Mouse (Mus musculus) embryonic facial prominence, embryonic 12.5 days (tissue): Measurements from ENCODE around the gene Fbxw9. TPM values are rescaled to one million over a fixed set of nuclear protein-coding genes. Genes with fewer than 3 reads are reported as not detected.

Source experiments
- ATAC-seq: fragments of 200-750 bp; cut with Nextera tagmentation; 2 replicates; pipeline ENCODE4 v1.8.0; 2017; ENCODE audit not compliant: insufficient number of reproducible peaks, insufficient read depth, low FRiP score, low TSS enrichment
- H3K27ac ChIP-seq: fragments of 300-500 bp; sonication (generic); 2 replicates; pipeline ENCODE4 v1.5.1; 2016; ENCODE audit warnings: mild to moderate bottlenecking
- H3K27me3 ChIP-seq: fragments of 300-500 bp; sonication (generic); 2 replicates; pipeline ENCODE4 v1.6.1; 2016; ENCODE audit warnings: mild to moderate bottlenecking, moderate library complexity
- H3K36me3 ChIP-seq: fragments of 300-500 bp; sonication (generic); 2 replicates; pipeline ENCODE4 v1.6.1; 2016; ENCODE audit warnings: mild to moderate bottlenecking
- H3K4me1 ChIP-seq: fragments of 300-500 bp; sonication (generic); 2 replicates; pipeline ENCODE4 v1.6.1; 2016
- H3K4me2 ChIP-seq: fragments of 300-500 bp; sonication (generic); replicated peaks from 2 replicates; pipeline ENCODE4 v1.6.1; 2016; ENCODE audit warnings: mild to moderate bottlenecking, moderate library complexity
- H3K4me3 ChIP-seq: fragments of 300-500 bp; sonication (generic); 2 replicates; pipeline ENCODE4 v1.5.1; 2016; ENCODE audit warnings: mild to moderate bottlenecking
- H3K9ac ChIP-seq: fragments of 300-500 bp; sonication (generic); 2 replicates; pipeline ENCODE4 v1.6.1; 2016; ENCODE audit warnings: mild to moderate bottlenecking, moderate library complexity
- H3K9me3 ChIP-seq: fragments of 300-500 bp; sonication (generic); 2 replicates; pipeline ENCODE4 v1.6.1; 2016; ENCODE audit warnings: mild to moderate bottlenecking, moderate library complexity
- WGBS: fragments of 180-500 bp; shearing (Covaris S2); methylation state at CpG from one replicate; pipeline ENCODE4 v1.1.7; 2016; 5-methylcytosine and 5-hydroxymethylcytosine counted together
- microRNA-seq: library from miRNA; unstranded; fragments of <30 nt; microRNA quantifications from one replicate; pipeline ENCODE4, GENCODE M21; 2017
- polyA plus RNA-seq: library from polyadenylated mRNA; unstranded; fragments of >200 nt; fragmentation: Nextera tagmentation; extraction: Ambion mirVana; gene quantifications from 2 replicates; pipeline ENCODE4 v1.2.1, GENCODE M21; 2016

Gene Fbxw9
- polyA plus RNA-seq, 1 experiment from 2014 or later: 32.8 TPM

GRCm38 (mm10) chr8:85090856-85091255, 31.0 kb downstream of the Fbxw9 start:
- Histone ChIP-seq H3K4me1 (no peaks in the 10 kb centered on the region), H3K4me3 (no peak overlapping the region), H3K9me3 (no peaks in the 10 kb centered on the region), H3K4me2 (no peak overlapping the region), H3K9ac (no peak overlapping the region), H3K36me3 (peaks cover 43% of the 10 kb centered on the region), H3K27me3 (no peaks in the 10 kb centered on the region), H3K27ac (no peak overlapping the region)
- no peak for ATAC-seq
- 92% methylated on average over 11 of the region's 11 CpGs for WGBS

GRCm38 (mm10) chr8:85091526-85092090, 31.8 kb downstream of the Fbxw9 start:
- H3K9ac ChIP-seq: no peak overlapping the region
- H3K4me1 ChIP-seq: no peaks in the 10 kb centered on the region
- peaks cover 49% of the 10 kb centered on the region for H3K36me3 ChIP-seq
- no peaks in the 10 kb centered on the region for H3K9me3 ChIP-seq
- ATAC-seq: no peak
- H3K27ac ChIP-seq: no peak overlapping the region
- no peak overlapping the region for H3K4me2 ChIP-seq
- H3K27me3 ChIP-seq: no peaks in the 10 kb centered on the region
- 26% methylated on average over 21 of the region's 21 CpGs for WGBS
- no peak overlapping the region for H3K4me3 ChIP-seq

GRCm38 (mm10) chr8:85095051-85095450, 35.2 kb downstream of the Fbxw9 start:
- no peaks in the 10 kb centered on the region for H3K9me3 ChIP-seq
- H3K4me1 ChIP-seq: no peaks in the 10 kb centered on the region
- peaks cover 52% of the 10 kb centered on the region for H3K36me3 ChIP-seq
- H3K4me3 ChIP-seq: no peak overlapping the region
- H3K9ac ChIP-seq: no peak overlapping the region
- no peak overlapping the region for H3K4me2 ChIP-seq
- no peak overlapping the region for H3K27ac ChIP-seq
- 92% methylated on average over 13 of the region's 13 CpGs for WGBS
- ATAC-seq: no peak
- no peaks in the 10 kb centered on the region for H3K27me3 ChIP-seq

GRCm38 (mm10) chr8:85095566-85095965, 35.7 kb downstream of the Fbxw9 start:
- Histone ChIP-seq H3K4me1 (no peaks in the 10 kb centered on the region), H3K9ac (no peak overlapping the region), H3K9me3 (no peaks in the 10 kb centered on the region), H3K27me3 (no peaks in the 10 kb centered on the region), H3K27ac (no peak overlapping the region), H3K4me3 (no peak overlapping the region), H3K36me3 (peaks cover 52% of the 10 kb centered on the region), H3K4me2 (no peak overlapping the region)
- no peak for ATAC-seq
- 92% methylated on average over 7 of the region's 7 CpGs for WGBS

GRCm38 (mm10) chr8:85096196-85096595, 36.3 kb downstream of the Fbxw9 start:
- Histone ChIP-seq H3K27ac (no peak overlapping the region), H3K4me1 (no peaks in the 10 kb centered on the region), H3K27me3 (no peaks in the 10 kb centered on the region), H3K9ac (no peak overlapping the region), H3K36me3 (peaks cover 47% of the 10 kb centered on the region), H3K9me3 (no peaks in the 10 kb centered on the region), H3K4me3 (no peak overlapping the region), H3K4me2 (no peak overlapping the region)
- no peak for ATAC-seq
- 90% methylated on average over 16 of the region's 16 CpGs for WGBS

- Histone ChIP-seq H3K36me3 (peaks cover 44% of the 10 kb centered on the region), H3K4me3 (no peak overlapping the region), H3K27me3 (no peaks in the 10 kb centered on the region), H3K9ac (no peak overlapping the region), H3K4me2 (no peak overlapping the region), H3K27ac (no peak overlapping the region), H3K9me3 (no peaks in the 10 kb centered on the region), H3K4me1 (no peaks in the 10 kb centered on the region)
- WGBS: 91% methylated on average over 4 of the region's 4 CpGs
- ATAC-seq: no peak
These were observed 37.0 kb downstream of the Fbxw9 start for GRCm38 (mm10) chr8:85096850-85097249.

GRCm38 (mm10) chr8:85100076-85100665, 40.3 kb downstream of the Fbxw9 start:
- Histone ChIP-seq H3K36me3 (peaks cover 35% of the 10 kb centered on the region), H3K9ac (no peak overlapping the region), H3K27ac (no peak overlapping the region), H3K4me3 (no peak overlapping the region), H3K4me2 (no peak overlapping the region), H3K27me3 (no peaks in the 10 kb centered on the region), H3K4me1 (no peaks in the 10 kb centered on the region), H3K9me3 (no peaks in the 10 kb centered on the region)
- ATAC-seq: no peak
- 85% methylated on average over 4 of the region's 4 CpGs for WGBS

- Histone ChIP-seq H3K27me3 (no peaks in the 10 kb centered on the region), H3K4me3 (no peak overlapping the region), H3K4me2 (no peak overlapping the region), H3K9ac (no peak overlapping the region), H3K36me3 (peaks cover 31% of the 10 kb centered on the region), H3K27ac (no peak overlapping the region), H3K9me3 (no peaks in the 10 kb centered on the region), H3K4me1 (no peaks in the 10 kb centered on the region)
- WGBS: 93% methylated on average over 10 of the region's 10 CpGs
- no peak for ATAC-seq
These were observed 53.4 kb downstream of the Fbxw9 start for GRCm38 (mm10) chr8:85113241-85113640.

GRCm38 (mm10) chr8:85115501-85115900, 55.6 kb downstream of the Fbxw9 start:
- ATAC-seq: no peak
- no peaks in the 10 kb centered on the region for H3K27me3 ChIP-seq
- H3K9ac ChIP-seq: no peak overlapping the region
- H3K4me1 ChIP-seq: peaks cover 7% of the 10 kb centered on the region; the same call in 1 of the 2 replicates
- no peak overlapping the region for H3K27ac ChIP-seq
- H3K36me3 ChIP-seq: peaks cover 18% of the 10 kb centered on the region
- no peak overlapping the region for H3K4me3 ChIP-seq
- no peaks in the 10 kb centered on the region for H3K9me3 ChIP-seq
- no peak overlapping the region for H3K4me2 ChIP-seq
- WGBS: 81% methylated on average over 4 of the region's 4 CpGs

Small RNAs within 50 kb of the gene (microRNA-seq; reads per million reads assigned to microRNA genes)
- gene Gm23388 (4.4 reads per million, percentile 18 among the genes with 10 or more reads in this experiment), gene Mir7070 (0.73 reads per million)

Other genes starting within 250 kb of the Fbxw9 start
- gene Dand5, start 237.2 kb upstream of the Fbxw9 start, polyA plus RNA-seq: 5.3 and 5.5 TPM in 2 replicates
- 46.7 and 46.8 TPM in 2 replicates for gene Gadd45gip1, start 228.5 kb upstream of the Fbxw9 start, polyA plus RNA-seq
- gene Rad23a, start 219.4 kb upstream of the Fbxw9 start, polyA plus RNA-seq: 96.0 TPM in 2 replicates
- gene Calr, start 213.1 kb upstream of the Fbxw9 start, polyA plus RNA-seq: 919 and 944 TPM in 2 replicates
- gene Farsa, start 203.1 kb upstream of the Fbxw9 start, polyA plus RNA-seq: 106 and 108 TPM in 2 replicates
- gene Syce2, start 187.9 kb upstream of the Fbxw9 start, polyA plus RNA-seq: 84.1 and 91.7 TPM in 2 replicates
- 44.3 and 45.2 TPM in 2 replicates for gene Gcdh, start 166.1 kb upstream of the Fbxw9 start, polyA plus RNA-seq
- gene Klf1, start 158.1 kb upstream of the Fbxw9 start, polyA plus RNA-seq: 4.7 and 5.4 TPM in 2 replicates
- gene Dnase2a, start 151.5 kb upstream of the Fbxw9 start, polyA plus RNA-seq: 14.8 and 15.4 TPM in 2 replicates
- 5.3 and 5.7 TPM in 2 replicates for gene Mast1, start 122.7 kb upstream of the Fbxw9 start, polyA plus RNA-seq
- gene Rtbdn, start 113.1 kb upstream of the Fbxw9 start, polyA plus RNA-seq: 0.50 and 0.52 TPM in 2 replicates
- gene Gm49661, start 90.6 kb upstream of the Fbxw9 start, polyA plus RNA-seq: not detected in 2 replicates
- gene Prdx2, start 90.5 kb upstream of the Fbxw9 start, polyA plus RNA-seq: 1,038 and 1,130 TPM in 2 replicates
- gene Rnaseh2a, start 90.3 kb upstream of the Fbxw9 start, polyA plus RNA-seq: 104 and 115 TPM in 2 replicates
- 8.0 and 9.0 TPM in 2 replicates for gene Junb, start 81.3 kb upstream of the Fbxw9 start, polyA plus RNA-seq
- 20.6 TPM in 2 replicates for gene Hook2, start 69.5 kb upstream of the Fbxw9 start, polyA plus RNA-seq
- gene Best2, start 45.5 kb upstream of the Fbxw9 start, polyA plus RNA-seq: 0.08 TPM in 1 of 2 replicates, not detected in the other
- gene Asna1, start 34.8 kb upstream of the Fbxw9 start, polyA plus RNA-seq: 125 and 132 TPM in 2 replicates
- 160 and 176 TPM in 2 replicates for gene Trir, start 33.2 kb upstream of the Fbxw9 start, polyA plus RNA-seq
- gene Tnpo2, start 23.1 kb upstream of the Fbxw9 start, polyA plus RNA-seq: 31.7 and 33.3 TPM in 2 replicates
- gene Gm5741, start 7.9 kb downstream of the Fbxw9 start, polyA plus RNA-seq: 0.90 TPM in 1 of 2 replicates, not detected in the other
- gene Dhps, start 11.7 kb downstream of the Fbxw9 start, polyA plus RNA-seq: 66.8 and 67.9 TPM in 2 replicates
- gene Wdr83os, start 20.7 kb downstream of the Fbxw9 start, polyA plus RNA-seq: 118 and 128 TPM in 2 replicates
- 48.9 and 49.1 TPM in 2 replicates for gene Wdr83, start 21.3 kb downstream of the Fbxw9 start, polyA plus RNA-seq
- 25.9 and 27.6 TPM in 2 replicates for gene Man2b1, start 23.2 kb downstream of the Fbxw9 start, polyA plus RNA-seq
- 2.3 and 3.2 TPM in 2 replicates for gene Zfp791, start 63.0 kb downstream of the Fbxw9 start, polyA plus RNA-seq
- not detected in 2 replicates for gene Cks1brt, start 91.9 kb downstream of the Fbxw9 start, polyA plus RNA-seq
- not detected in 2 replicates for gene Olfr371, start 165.9 kb downstream of the Fbxw9 start, polyA plus RNA-seq
- 118 and 124 TPM in 2 replicates for gene Orc6, start 239.6 kb downstream of the Fbxw9 start, polyA plus RNA-seq
- gene Vps35, start 239.7 kb downstream of the Fbxw9 start, polyA plus RNA-seq: 141 and 150 TPM in 2 replicates